Mouse (Mus musculus): ENCODE measurements around the gene Park7. TPM values are rescaled to one million over a fixed set of nuclear protein-coding genes. Genes with fewer than 3 reads are reported as not detected.

The Park7 gene
- polyA plus RNA-seq, 1 experiment from 2014 or later: 372 TPM

- no peak for ATAC-seq (ENCODE audit: low FRiP score, low read depth)
Observed at GRCm38 (mm10) chr4:150927789-150928188, 13.6 kb upstream of the Park7 start.

GRCm38 (mm10) chr4:150926924-150927705, 12.9 kb upstream of the Park7 start:
- 50% methylated on average over 14 of the region's 14 CpGs for WGBS

More at GRCm38 (mm10) chr4:150927789-150928188, 13.6 kb upstream of the Park7 start:
- Histone ChIP-seq H3K36me3 (no peaks in the 10 kb centered on the region), H3K4me2 (no peak overlapping the region), H3K27me3 (no peaks in the 10 kb centered on the region), H3K4me1 (replicated peaks) (no peaks in the 10 kb centered on the region; the same call in 1 of the 2 replicates), H3K27ac (replicated peaks) (no peak overlapping the region), H3K4me3 (no peak overlapping the region), H3K9ac (no peak overlapping the region), H3K9me3 (no peaks in the 10 kb centered on the region)
- 70% methylated on average over 10 of the region's 10 CpGs for WGBS

GRCm38 (mm10) chr4:150925923-150926322, 11.7 kb upstream of the Park7 start:
- Histone ChIP-seq H3K4me3 (no peak overlapping the region), H3K9ac (no peak overlapping the region), H3K4me2 (no peak overlapping the region), H3K27ac (replicated peaks) (no peak overlapping the region), H3K4me1 (replicated peaks) (no peaks in the 10 kb centered on the region; the same call in 1 of the 2 replicates), H3K9me3 (no peaks in the 10 kb centered on the region), H3K36me3 (no peaks in the 10 kb centered on the region), H3K27me3 (no peaks in the 10 kb centered on the region)
- WGBS: 55% methylated on average over 5 of the region's 5 CpGs
- ATAC-seq (ENCODE audit: low FRiP score, low read depth): no peak

More at GRCm38 (mm10) chr4:150926924-150927705, 12.9 kb upstream of the Park7 start:
- Histone ChIP-seq H3K27me3 (no peaks in the 10 kb centered on the region), H3K4me3 (no peak overlapping the region), H3K9ac (no peak overlapping the region), H3K9me3 (no peaks in the 10 kb centered on the region), H3K36me3 (no peaks in the 10 kb centered on the region), H3K4me2 (no peak overlapping the region), H3K4me1 (replicated peaks) (no peaks in the 10 kb centered on the region; the same call in 1 of the 2 replicates), H3K27ac (replicated peaks) (no peak overlapping the region)
- ATAC-seq (ENCODE audit: low FRiP score, low read depth): no peak

GRCm38 (mm10) chr4:150924936-150925335, 10.7 kb upstream of the Park7 start:
- H3K36me3 ChIP-seq: no peaks in the 10 kb centered on the region
- H3K27me3 ChIP-seq: no peaks in the 10 kb centered on the region
- H3K27ac ChIP-seq (replicated peaks): no peak overlapping the region
- H3K4me1 ChIP-seq (replicated peaks): no peaks in the 10 kb centered on the region; the same call in 1 of the 2 replicates
- no peaks in the 10 kb centered on the region for H3K9me3 ChIP-seq
- 88% methylated on average over 6 of the region's 6 CpGs for WGBS
- no peak for ATAC-seq (ENCODE audit: low FRiP score, low read depth)
- no peak overlapping the region for H3K9ac ChIP-seq
- no peak overlapping the region for H3K4me3 ChIP-seq
- H3K4me2 ChIP-seq: no peak overlapping the region

GRCm38 (mm10) chr4:150924308-150924707, 10.1 kb upstream of the Park7 start:
- 88% methylated on average over 13 of the region's 13 CpGs for whole genome bisulfite sequencing
- ATAC-seq (ENCODE audit: low FRiP score, low read depth): no peak
- no peak overlapping the region for H3K4me3 ChIP-seq

GRCm38 (mm10) chr4:150921206-150921605, 7.0 kb upstream of the Park7 start:
- Histone ChIP-seq H3K9ac (no peak overlapping the region), H3K36me3 (no peaks in the 10 kb centered on the region), H3K4me1 (replicated peaks) (no peaks in the 10 kb centered on the region), H3K27me3 (no peaks in the 10 kb centered on the region), H3K9me3 (no peaks in the 10 kb centered on the region), H3K4me3 (no peak overlapping the region), H3K4me2 (no peak overlapping the region), H3K27ac (replicated peaks) (no peak overlapping the region)
- 86% methylated on average over 8 of the region's 8 CpGs for WGBS
- no peak for ATAC-seq (ENCODE audit: low FRiP score, low read depth)

More at GRCm38 (mm10) chr4:150924308-150924707, 10.1 kb upstream of the Park7 start:
- Histone ChIP-seq H3K27ac (replicated peaks) (no peak overlapping the region), H3K36me3 (no peaks in the 10 kb centered on the region), H3K9ac (no peak overlapping the region), H3K27me3 (no peaks in the 10 kb centered on the region), H3K4me1 (replicated peaks) (no peaks in the 10 kb centered on the region; the same call in 1 of the 2 replicates), H3K9me3 (no peaks in the 10 kb centered on the region), H3K4me2 (no peak overlapping the region)

GRCm38 (mm10) chr4:150917336-150918027, 3.2 kb upstream of the Park7 start:
- Histone ChIP-seq H3K9ac (no peak overlapping the region), H3K36me3 (no peaks in the 10 kb centered on the region), H3K4me1 (replicated peaks) (peaks cover 20% of the 10 kb centered on the region), H3K9me3 (no peaks in the 10 kb centered on the region), H3K27me3 (no peaks in the 10 kb centered on the region), H3K4me2 (no peak overlapping the region), H3K27ac (replicated peaks) (no peak overlapping the region), H3K4me3 (no peak overlapping the region)
- 71% methylated on average over 8 of the region's 8 CpGs for WGBS
- ATAC-seq (ENCODE audit: low FRiP score, low read depth): no peak

- Histone ChIP-seq H3K36me3 (no peaks in the 10 kb centered on the region), H3K4me1 (replicated peaks) (peaks cover 20% of the 10 kb centered on the region), H3K4me2 (peak overlapping the region; percentile 74), H3K27me3 (no peaks in the 10 kb centered on the region), H3K4me3 (peak overlapping the region; percentile 73), H3K9ac (peak overlapping the region; percentile 85), H3K27ac (replicated peaks) (peak overlapping the region; percentile 80), H3K9me3 (no peaks in the 10 kb centered on the region)
- WGBS: 42% methylated on average over 10 of the region's 10 CpGs
- ATAC-seq (ENCODE audit: low FRiP score, low read depth): no peak
Observed at GRCm38 (mm10) chr4:150915181-150915906, 1.1 kb upstream of the Park7 start.

GRCm38 (mm10) chr4:150913743-150914142, 494 bp downstream of the Park7 start:
- ATAC-seq (ENCODE audit: low FRiP score, low read depth): no peak
- H3K27ac ChIP-seq (replicated peaks): peak overlapping the region; percentile 89
- 19% methylated on average over 12 of the region's 12 CpGs for WGBS
- peaks cover 28% of the 10 kb centered on the region for H3K4me1 ChIP-seq (replicated peaks)
- no peaks in the 10 kb centered on the region for H3K9me3 ChIP-seq
- no peaks in the 10 kb centered on the region for H3K36me3 ChIP-seq
- no peaks in the 10 kb centered on the region for H3K27me3 ChIP-seq
- peak overlapping the region; percentile 73 for H3K4me3 ChIP-seq
- peak overlapping the region; percentile 74 for H3K4me2 ChIP-seq
- H3K9ac ChIP-seq: peak overlapping the region; percentile 85

GRCm38 (mm10) chr4:150910164-150910951, 3.9 kb downstream of the Park7 start:
- H3K36me3 ChIP-seq: peaks cover 6% of the 10 kb centered on the region

More at GRCm38 (mm10) chr4:150910164-150910951, 3.9 kb downstream of the Park7 start:
- H3K4me3 ChIP-seq: peak overlapping the region; percentile 54
- H3K27me3 ChIP-seq: no peaks in the 10 kb centered on the region
- peak; percentile 16; the same call in 1 of the 2 replicates for ATAC-seq (ENCODE audit: low FRiP score, low read depth)
- H3K9me3 ChIP-seq: no peaks in the 10 kb centered on the region
- H3K27ac ChIP-seq (replicated peaks): peak overlapping the region; percentile 71
- no peak overlapping the region for H3K9ac ChIP-seq
- H3K4me2 ChIP-seq: peak overlapping the region; percentile 75
- 85% methylated on average over 19 of the region's 19 CpGs for WGBS
- H3K4me1 ChIP-seq (replicated peaks): peaks cover 37% of the 10 kb centered on the region
